ENCODE assay signal across 8 mouse cellular contexts in genomic region chr8:120308553-120308952, GRCm38 (mm10).
DNase-seq lines count a peak whose midpoint lies in the region; ATAC-seq lines count a peak whose summit lies in the region.
"Had no signal": no experiment of that assay in that cellular context is flagged by ENCODE, and none has a peak within 500 bp of the region (broad histone marks: within the 10 kb centered on the region; RNA-seq: fewer than 3 reads in every experiment).

No protein-coding gene starts in this region.

- no peaks in the 10 kb centered on the region for H3K36me3 ChIP-seq in forebrain, embryonic 13.5 days (ENCODE audit: poor library complexity, severe bottlenecking)
- no peaks in the 10 kb centered on the region for H3K36me3 ChIP-seq in limb, embryonic 10.5 days
- H3K36me3 ChIP-seq: liver, embryonic 15.5 days had no signal

- peak overlapping the region; percentile 88 for H3K27ac ChIP-seq in forebrain, embryonic 13.5 days
- peak overlapping the region; percentile 64 for H3K27ac ChIP-seq in limb, embryonic 10.5 days
- H3K27ac ChIP-seq: liver, embryonic 15.5 days had no signal

- H3K4me3 ChIP-seq in forebrain, embryonic 13.5 days: no peak overlapping the region
- no peak overlapping the region for H3K4me3 ChIP-seq in limb, embryonic 10.5 days
- H3K4me3 ChIP-seq: liver, embryonic 15.5 days had no signal

- peaks cover 18% of the 10 kb centered on the region for H3K27me3 ChIP-seq in forebrain, embryonic 13.5 days
- peaks cover 55% of the 10 kb centered on the region for H3K27me3 ChIP-seq in limb, embryonic 10.5 days (ENCODE audit: low read depth, poor library complexity, severe bottlenecking)

- 50% methylated on average over 9 of the region's 9 CpGs for WGBS in forebrain, embryonic 13.5 days
- 60% methylated on average over 9 of the region's 9 CpGs for WGBS in limb, embryonic 10.5 days

- H3K9me3 ChIP-seq in forebrain, embryonic 13.5 days (replicated peaks): no peaks in the 10 kb centered on the region
- H3K9me3 ChIP-seq in limb, embryonic 10.5 days (replicated peaks): no peaks in the 10 kb centered on the region
- H3K9me3 ChIP-seq: liver, embryonic 15.5 days had no signal

- H3K9ac ChIP-seq in forebrain, embryonic 13.5 days: no peak overlapping the region
- H3K9ac ChIP-seq: liver, embryonic 15.5 days had no signal

- peak; percentile 60 for DNase-seq in urinary bladder, postnatal 14 days (ENCODE audit: low spot score)
- DNase-seq in urinary bladder, postnatal 25 days (ENCODE audit: low spot score): no peak
- DNase-seq in limb, embryonic 10.5 days (ENCODE audit: low spot score): no peak
- no peak for DNase-seq in spleen, adult 18-20 months
- no peak for DNase-seq in ovary, adult 18-20 months (ENCODE audit: low spot score)
- no peak for DNase-seq in natural killer cell, adult 2 months (ENCODE audit: low spot score in 2 of 2)

- 0 out of 2 replicates have a peak overlapping the region, but pooled peaks have one; percentile 4 for H3K4me2 ChIP-seq in forebrain, embryonic 13.5 days
- H3K4me2 ChIP-seq: liver, embryonic 15.5 days had no signal

- no peak for ATAC-seq in forebrain, embryonic 13.5 days

- H3K4me1 ChIP-seq in forebrain, embryonic 13.5 days: peaks cover 69% of the 10 kb centered on the region
- peaks cover 77% of the 10 kb centered on the region for H3K4me1 ChIP-seq in limb, embryonic 10.5 days
